Mouse (Mus musculus): ENCODE data around the gene Ubc. TPM values are rescaled to one million over a fixed set of nuclear protein-coding genes. Genes with fewer than 3 reads are reported as not detected.

The Ubc gene
- total RNA-seq, 2 experiments from 2014 or later = 934 to 1,069 TPM

GRCm38 (mm10) chr5:125354885-125355492 is 35.0 kb downstream of the Ubc start:
- no peak for DNase-seq
- intact Hi-C loops (cut with DNase I) = no loop called here

- intact Hi-C loops (cut with DNase I) = no loop called here
- DNase-seq = no peak
Observed at GRCm38 (mm10) chr5:125352781-125353294, 37.2 kb downstream of the Ubc start.

GRCm38 (mm10) chr5:125351939-125352338 is 38.1 kb downstream of the Ubc start:
- intact Hi-C loops (cut with DNase I) = no loop called here
- DNase-seq = no peak

DNA sequence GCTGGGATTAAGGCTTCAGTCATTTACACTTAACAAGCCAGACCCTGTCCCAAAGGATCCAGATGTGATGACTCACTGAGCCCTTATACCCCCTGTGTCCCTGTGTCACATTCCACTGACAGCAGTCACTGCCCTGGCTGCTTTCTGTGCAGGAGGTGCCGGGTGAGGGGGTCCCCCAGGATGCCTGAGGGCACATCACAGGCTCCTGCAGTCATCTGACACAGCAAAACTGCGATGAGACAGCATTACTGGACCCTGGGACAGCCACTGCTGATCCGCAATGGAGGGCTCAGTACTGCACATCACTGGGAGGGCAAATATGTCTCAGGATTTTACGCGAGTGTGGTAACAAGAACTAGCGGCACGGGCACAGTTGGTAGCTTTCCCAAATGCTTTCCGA is 38.9 kb downstream of the Ubc start:
- intact Hi-C loops (cut with DNase I) = no loop called here
- DNase-seq = no peak

DNA sequence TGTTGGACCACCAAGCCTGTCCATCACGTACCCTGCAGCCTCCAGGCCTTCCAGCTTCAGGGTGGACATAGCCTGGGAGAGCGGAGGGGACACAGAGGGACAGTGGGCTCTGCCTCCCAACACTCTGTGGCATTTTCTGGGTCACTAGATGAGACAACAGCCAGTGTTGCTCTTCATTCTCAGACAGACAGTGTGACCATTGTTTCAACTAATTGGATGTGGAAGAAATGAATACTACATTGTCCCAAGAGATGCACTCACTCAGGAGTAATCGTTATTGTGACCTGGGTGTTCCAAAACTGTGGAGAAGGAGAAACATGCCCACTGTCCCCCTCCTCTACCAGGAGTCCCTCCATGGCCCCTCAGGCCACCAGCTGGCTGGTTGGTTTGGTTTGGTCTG is 40.6 kb downstream of the Ubc start:
- no peak for DNase-seq
- intact Hi-C loops (cut with DNase I) = no loop called here

GRCm38 (mm10) chr5:125348487-125348886 is 41.5 kb downstream of the Ubc start:
- peak; percentile 61 to 78 for DNase-seq
- intact Hi-C loops (cut with DNase I) = no loop called here

DNA sequence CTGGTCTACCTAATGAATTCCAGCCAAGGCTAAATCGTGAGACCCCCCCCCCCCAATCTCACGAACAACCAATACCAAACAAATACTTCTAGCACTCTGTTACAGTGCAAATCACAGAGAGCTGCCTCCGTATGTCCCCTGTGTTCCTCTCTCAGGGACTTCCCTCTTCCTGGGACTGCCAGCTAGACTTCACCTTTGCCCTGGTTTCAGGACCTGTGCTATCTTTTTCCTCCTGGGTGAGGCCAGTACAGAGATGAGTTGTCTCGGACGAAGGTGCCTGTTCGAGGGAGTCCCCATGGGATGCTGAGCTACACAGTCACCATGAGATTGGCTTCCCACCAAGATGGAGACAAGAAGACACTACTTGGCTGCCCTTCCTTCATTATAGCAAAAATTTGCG is 41.9 kb downstream of the Ubc start:
- intact Hi-C loops (cut with DNase I) = no loop called here
- DNase-seq = no peak

DNA sequence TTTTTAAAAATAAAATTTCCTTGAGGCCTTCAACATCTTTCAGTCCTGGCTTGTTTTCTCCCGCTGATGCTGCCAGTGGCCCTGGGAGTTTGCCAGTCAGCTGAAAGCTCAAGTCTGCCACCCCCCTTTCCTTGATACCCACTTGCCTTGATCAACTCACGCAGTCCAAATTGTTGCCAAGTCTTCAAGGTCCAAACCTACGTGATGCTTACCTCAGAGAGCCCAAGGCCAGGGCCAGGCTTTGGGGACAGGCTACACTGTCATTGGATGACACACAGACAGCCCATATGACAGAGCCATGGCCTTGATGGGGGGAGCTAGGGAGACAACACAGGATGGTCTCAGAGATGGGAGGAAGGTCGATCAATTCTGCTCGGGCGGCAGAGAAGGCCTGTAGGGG is 45.7 kb downstream of the Ubc start:
- intact Hi-C loops (cut with DNase I) = no loop called here

DNA sequence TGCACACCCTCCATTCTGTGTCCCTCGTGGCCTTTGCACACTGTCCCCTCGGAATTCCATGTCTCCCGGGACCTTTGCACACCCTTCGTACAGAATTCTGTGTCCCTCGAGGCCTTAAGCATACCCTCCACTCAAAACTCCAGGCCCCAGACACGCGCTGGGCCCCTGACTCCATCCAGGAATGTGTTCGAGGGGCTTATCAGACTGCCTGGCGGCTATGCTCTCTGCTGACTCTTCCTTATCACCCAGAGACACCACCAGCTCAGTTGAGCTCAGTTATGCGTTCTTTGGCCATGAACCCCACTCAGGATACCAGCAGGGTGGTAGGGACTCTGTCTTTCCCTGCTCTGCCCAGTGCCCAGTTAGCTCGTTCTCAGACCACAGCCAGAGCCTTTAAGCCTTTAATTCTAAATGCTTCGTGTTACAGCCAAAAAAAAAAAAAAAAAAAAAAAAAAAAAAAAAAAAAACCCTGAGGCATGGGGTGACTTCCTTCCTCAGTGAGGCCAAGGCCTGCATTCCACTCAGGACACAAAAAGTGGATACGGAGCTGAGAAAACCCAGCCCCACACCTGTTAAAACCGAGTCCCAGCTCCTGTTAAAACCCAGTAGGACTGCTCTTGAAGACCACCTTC is 48.4 kb downstream of the Ubc start:
- intact Hi-C loops (cut with DNase I) = loop anchor here (2.0 kb wide), 1 partner anchor 67 kb away; no protein-coding TSS in a partner anchor
- no peak for DNase-seq

More for the DNA sequence above, 45.7 kb downstream of the Ubc start:
- no peak for DNase-seq

DNA sequence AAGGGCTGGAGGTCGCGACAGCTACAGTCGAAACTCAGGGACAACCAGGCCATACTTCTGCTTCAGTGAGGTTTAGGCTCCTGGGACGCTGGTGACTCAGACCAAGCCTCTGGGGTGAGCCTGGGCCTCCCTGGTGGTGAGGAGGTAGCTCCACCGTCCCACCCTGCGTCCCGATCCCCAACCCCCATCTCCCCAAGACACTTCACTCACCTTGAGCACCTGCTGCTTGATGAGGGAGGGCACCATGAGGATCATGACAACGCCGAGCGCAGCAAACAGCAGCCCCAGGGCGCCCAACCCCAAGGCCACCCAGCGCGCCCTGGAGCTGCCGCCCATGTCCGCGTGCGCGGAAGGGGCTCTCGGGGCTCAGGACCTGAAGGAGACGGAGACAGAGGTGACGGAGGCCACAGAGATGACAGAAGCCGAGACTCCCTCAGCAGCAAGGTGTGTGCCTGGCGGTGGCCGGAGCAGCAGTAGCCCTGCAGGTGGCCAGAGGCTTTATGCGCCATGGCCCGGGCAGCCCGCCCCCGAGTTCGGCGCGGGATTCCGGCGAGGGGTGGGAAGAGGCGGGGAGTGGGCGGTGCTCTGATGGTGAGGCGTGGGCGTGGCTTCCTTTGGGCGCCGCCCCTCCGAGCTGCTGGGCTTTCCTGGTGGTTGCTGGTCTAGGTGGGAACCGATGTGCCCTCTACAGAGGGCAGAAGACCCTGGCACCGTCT is 49.3 kb downstream of the Ubc start, which contains the start of gene Scarb1:
Gene Scarb1, minus strand, starts transcription at position 548 of the 716 bp plus-strand sequence.
- intact Hi-C loops (cut with DNase I) = no loop called here
- DNase-seq = peak; percentile 92 to 93

GRCm38 (mm10) chr5:125339851-125340531 is 50.0 kb downstream of the Ubc start:
- intact Hi-C loops (cut with DNase I) = no loop called here
- DNase-seq = peak; percentile 42 to 60

DNA sequence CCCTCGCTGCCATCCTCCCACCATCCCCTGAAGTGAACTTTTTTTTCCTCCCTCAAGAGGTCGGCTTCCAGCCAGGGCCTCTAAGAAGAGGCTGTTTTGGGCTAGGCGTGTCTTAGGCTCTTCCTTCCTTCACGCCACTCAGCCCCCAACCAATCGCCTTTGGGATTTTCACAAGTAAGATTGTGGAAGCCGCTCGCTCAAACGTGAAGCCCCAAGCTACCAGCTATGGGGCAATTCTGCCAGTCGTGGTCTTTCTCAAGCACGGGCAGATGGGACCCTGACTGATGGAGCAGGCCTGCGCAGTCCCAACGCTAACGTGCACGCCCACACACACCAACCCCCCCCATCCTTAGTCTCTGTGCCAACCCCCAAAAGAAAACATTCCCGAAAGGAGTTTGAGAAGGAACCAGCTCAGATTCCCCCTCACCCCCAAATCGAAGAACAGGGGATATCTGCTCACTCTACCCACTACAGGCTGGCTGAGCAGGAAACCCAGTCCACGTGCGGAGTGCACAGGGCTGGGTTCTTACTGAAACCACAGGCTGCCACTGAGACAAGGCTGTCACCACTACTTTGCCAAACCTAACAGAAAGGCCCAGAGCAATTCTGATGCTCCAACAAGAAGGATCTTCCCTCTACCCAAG is 50.8 kb downstream of the Ubc start:
- DNase-seq = peak; percentile 67 to 75
- intact Hi-C loops (cut with DNase I) = no loop called here

GRCm38 (mm10) chr5:125337526-125337925 is 52.5 kb downstream of the Ubc start:
- intact Hi-C loops (cut with DNase I) = no loop called here
- DNase-seq = no peak

DNA sequence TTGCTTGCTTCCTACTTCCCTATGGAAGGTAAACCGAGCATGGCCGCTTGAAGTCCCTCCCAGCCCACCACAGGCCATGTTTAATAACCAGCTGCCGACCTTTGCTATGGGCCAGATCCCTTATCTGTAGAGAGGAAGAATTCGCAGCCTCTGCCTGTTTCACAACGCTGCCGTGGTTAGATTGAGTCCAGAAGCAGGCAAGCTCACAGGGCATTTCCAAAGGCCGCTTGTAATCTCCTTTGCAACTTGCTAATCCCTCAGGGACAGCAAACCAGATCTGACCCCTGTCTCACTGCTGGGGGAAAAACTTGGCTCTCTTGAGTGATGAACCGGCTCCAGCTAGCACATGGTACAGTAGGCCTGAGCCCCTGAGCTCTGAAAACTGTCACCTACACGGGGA is 53.0 kb downstream of the Ubc start:
- DNase-seq = no peak
- intact Hi-C loops (cut with DNase I) = no loop called here

Other genes starting within 250 kb of the Ubc start
- 100 to 1,000 TPM; 112 to 125 TPM for gene Ncor2, start 211.0 kb downstream of the Ubc start, total RNA-seq (2021)
- 10 to 100 TPM; 62.6 to 73.8 TPM for gene Scarb1, start 49.1 kb downstream of the Ubc start, total RNA-seq (2021)
- not detected for gene Gm10382, start 880 bp downstream of the Ubc start, total RNA-seq (2021)
- gene Dhx37, start 43.9 kb upstream of the Ubc start, total RNA-seq (2021) = 10 to 100 TPM; 13.2 to 14.7 TPM
- 10 to 100 TPM; 56.4 to 62.5 TPM for gene Bri3bp, start 51.4 kb upstream of the Ubc start, total RNA-seq (2021)
- 1 to 10 TPM; 4.8 to 5.0 TPM for gene Aacs, start 85.6 kb upstream of the Ubc start, total RNA-seq (2021)
- gene Tmem132b, start 141.6 kb upstream of the Ubc start, total RNA-seq (2021) = under 1 TPM in 1 of 2 experiments, not detected in 1; 0.02 TPM